Mouse (Mus musculus) kidney, adult 9 months (tissue): Measurements from ENCODE around the gene Heatr4.

Experiments used
- DNase-seq: peaks from one replicate; pipeline ENCODE4 v3.0.0; 2022

The Heatr4 gene

GRCm38 (mm10) chr12:83929186-83929804 is 55.4 kb downstream of the Heatr4 start:
- no peak for DNase-seq

DNA sequence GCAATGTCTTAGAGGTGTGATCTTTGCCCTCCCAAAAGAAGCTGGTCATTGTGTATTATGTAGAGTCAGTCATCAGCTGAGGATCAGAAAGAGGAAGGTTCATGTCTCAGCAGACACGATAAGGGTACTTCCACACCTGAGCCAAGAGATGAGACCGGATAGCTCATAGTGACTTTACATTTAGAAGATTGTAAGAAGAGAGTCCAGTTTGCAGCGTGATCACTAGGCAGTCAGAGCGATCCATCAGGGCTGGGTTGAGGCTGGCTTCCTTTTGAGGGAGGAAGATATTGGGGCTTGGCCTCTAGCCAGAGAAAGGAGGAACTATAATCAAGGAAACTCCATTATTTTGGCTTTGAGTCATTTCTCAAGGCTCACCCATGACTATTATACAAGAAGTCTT is 56.9 kb downstream of the Heatr4 start:
- no peak for DNase-seq

DNA sequence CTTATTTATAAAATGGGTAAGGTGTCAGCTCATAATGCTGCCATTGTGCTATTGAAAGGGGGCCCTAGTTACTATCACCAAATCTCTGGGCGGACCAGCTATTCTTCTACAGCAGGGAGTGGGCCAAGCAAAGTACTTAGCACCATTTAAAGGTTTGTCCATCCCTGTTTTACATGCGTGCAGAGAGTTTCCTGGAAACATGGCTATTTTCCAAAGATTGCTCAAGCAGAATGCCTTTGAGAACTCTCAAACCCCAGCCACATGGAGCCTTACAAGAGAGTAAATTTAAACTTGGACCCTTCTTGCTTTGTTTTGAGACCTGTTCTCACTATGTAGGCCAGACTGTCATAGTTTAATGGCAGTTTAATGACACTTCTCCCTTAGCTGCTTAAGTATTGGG is 58.6 kb downstream of the Heatr4 start:
- no peak for DNase-seq

DNA sequence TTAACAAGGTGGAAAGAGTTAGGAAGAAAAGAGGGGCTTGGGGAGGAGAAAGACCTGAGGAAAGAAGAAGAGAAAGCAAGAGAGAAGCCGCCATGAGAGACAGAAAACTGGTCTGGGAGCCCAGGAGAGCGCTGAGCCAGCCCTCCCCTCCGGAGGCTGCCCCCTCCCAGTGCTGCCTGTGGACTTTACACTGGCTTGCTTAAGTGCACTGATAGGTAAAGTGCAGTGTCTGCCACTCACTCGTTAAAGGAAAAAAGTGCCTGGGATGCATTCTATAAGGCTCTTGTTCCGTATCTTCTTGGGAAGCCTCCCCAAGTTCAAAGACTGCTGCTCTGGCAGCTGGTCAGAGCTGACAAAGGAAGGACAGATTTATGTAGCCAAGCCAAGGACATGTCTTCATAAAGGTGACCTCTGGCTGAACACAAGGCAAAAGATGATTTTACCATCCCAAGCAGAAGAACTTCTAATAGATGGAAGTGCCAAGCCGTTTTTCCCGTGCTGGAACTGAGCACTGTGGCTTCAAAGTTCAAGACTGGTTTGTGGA is 59.4 kb downstream of the Heatr4 start:
- DNase-seq, result peak; percentile 58

GRCm38 (mm10) chr12:83924332-83924731 is 60.3 kb downstream of the Heatr4 start:
- DNase-seq, result no peak

- DNase-seq, result no peak
Observed at GRCm38 (mm10) chr12:83923486-83923859, 61.2 kb downstream of the Heatr4 start.

- peak; percentile 80 for DNase-seq
Observed at GRCm38 (mm10) chr12:83922724-83923485, 61.7 kb downstream of the Heatr4 start.

GRCm38 (mm10) chr12:83921535-83922381 is 62.9 kb downstream of the Heatr4 start, which contains the start of gene Numb:
Gene Numb, minus strand, starts transcription at chr12:83921934.
- DNase-seq, result peak; percentile 100

- no peak for DNase-seq
Observed at GRCm38 (mm10) chr12:83920721-83921441, 63.8 kb downstream of the Heatr4 start.

- DNase-seq, result peak; percentile 38
Observed at GRCm38 (mm10) chr12:83916884-83917283, 67.8 kb downstream of the Heatr4 start.

- DNase-seq, result peak; percentile 58
Observed at GRCm38 (mm10) chr12:83914797-83915196, 69.9 kb downstream of the Heatr4 start.

- peak; percentile 16 for DNase-seq
Observed at GRCm38 (mm10) chr12:83914202-83914740, 70.4 kb downstream of the Heatr4 start.

GRCm38 (mm10) chr12:83910451-83910850 is 74.2 kb downstream of the Heatr4 start:
- DNase-seq, result no peak
